Mouse (Mus musculus) kidney, embryonic 15.5 days (tissue): ENCODE measurements around the gene Cep95. TPM values are rescaled to one million over a fixed set of nuclear protein-coding genes. Genes with fewer than 3 reads are reported as not detected.
A peak's percentile ranks its signal among the peaks of the same experiment; 100 is the strongest.
"Not testable (repeated sequence)": the region's sequence is repeated elsewhere in the genome, so short reads cannot be mapped to it uniquely, and the experiment has no call there.

Experiments
- ATAC-seq: fragments of 200-750 bp; cut with Nextera tagmentation; replicated peaks from 2 replicates; pipeline ENCODE4 v1.8.0; 2017; ENCODE audit warnings: moderate TSS enrichment; ENCODE audit not compliant: low FRiP score
- H3K27ac ChIP-seq: fragments of 300-500 bp; sonication (generic); 2 replicates; pipeline ENCODE4 v1.5.1; 2015; ENCODE audit warnings: mild to moderate bottlenecking, inconsistent platforms
- H3K27me3 ChIP-seq: fragments of 300-500 bp; sonication (generic); 2 replicates; pipeline ENCODE4 v1.6.1; 2015; ENCODE audit warnings: inconsistent platforms
- H3K36me3 ChIP-seq: fragments of 300-500 bp; sonication (generic); 2 replicates; pipeline ENCODE4 v1.6.1; 2015; ENCODE audit warnings: inconsistent platforms
- H3K4me1 ChIP-seq: fragments of 300-500 bp; sonication (generic); 2 replicates; pipeline ENCODE4 v1.6.1; 2015; ENCODE audit warnings: inconsistent platforms
- H3K4me2 ChIP-seq: fragments of 300-500 bp; sonication (generic); 2 replicates; pipeline ENCODE4 v1.6.1; 2015; ENCODE audit warnings: moderate library complexity, mild to moderate bottlenecking, inconsistent platforms
- H3K4me3 ChIP-seq: fragments of 300-500 bp; sonication (generic); replicated peaks from 2 replicates; pipeline ENCODE4 v1.5.1; 2015; ENCODE audit warnings: mild to moderate bottlenecking, inconsistent platforms
- H3K9ac ChIP-seq: fragments of 300-500 bp; sonication (generic); 2 replicates; pipeline ENCODE4 v1.6.1; 2015; ENCODE audit warnings: mild to moderate bottlenecking, inconsistent platforms
- H3K9me3 ChIP-seq: fragments of 300-500 bp; sonication (generic); replicated peaks from 2 replicates; pipeline ENCODE4 v1.6.1; 2016; ENCODE audit warnings: inconsistent platforms
- WGBS: fragments of 180-500 bp; shearing (Covaris S2); methylation state at CpG from one replicate; pipeline ENCODE4 v1.1.7; 2015; ENCODE audit warnings: mixed read lengths; 5-methylcytosine and 5-hydroxymethylcytosine counted together
- polyA plus RNA-seq: library from polyadenylated mRNA; unstranded; fragments of >200 nt; fragmentation: Nextera tagmentation; extraction: Ambion mirVana; gene quantifications from 2 replicates; pipeline ENCODE4 v1.2.1, GENCODE M21; 2015

The Cep95 gene
- polyA plus RNA-seq, 1 experiment from 2014 or later, result 21.7 TPM

DNA sequence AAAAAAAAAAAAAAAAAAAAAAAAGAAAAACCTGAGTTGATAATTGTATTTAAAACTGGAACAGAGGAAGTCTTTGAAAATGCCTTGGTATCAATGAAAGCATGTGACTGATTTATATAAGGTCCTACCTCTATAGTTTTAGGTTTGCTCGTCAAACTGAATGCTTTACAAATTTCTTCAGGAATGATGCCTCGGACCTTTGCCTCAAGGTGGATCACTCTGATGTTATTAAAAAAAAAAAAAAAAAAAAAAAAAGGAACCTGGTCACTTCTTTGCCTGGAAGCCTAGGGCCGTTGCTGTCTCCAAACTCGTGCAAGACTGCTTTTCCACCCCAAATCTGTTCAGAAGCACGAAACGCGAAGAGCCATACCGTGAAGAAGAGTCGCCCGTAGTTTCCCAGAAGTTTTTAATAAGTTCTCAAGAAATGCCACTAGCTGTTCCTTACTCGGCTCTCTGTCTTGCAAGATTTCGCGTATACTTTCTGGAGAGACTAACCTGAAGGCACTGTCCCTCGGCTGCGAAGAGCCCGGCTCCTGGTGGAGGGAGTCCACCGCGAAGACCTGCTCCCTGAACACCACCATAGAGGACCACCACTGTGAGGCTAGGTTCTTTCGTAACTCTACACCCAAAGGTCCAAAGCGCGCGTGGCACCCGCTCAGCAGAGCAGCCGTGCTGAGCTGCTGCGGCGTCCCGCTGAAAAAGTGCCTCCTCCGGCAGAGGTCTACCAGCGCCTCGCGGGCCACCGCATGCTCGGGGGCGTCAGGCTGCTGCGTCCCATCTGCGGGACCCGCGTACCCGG lies 10.3 kb upstream of the Cep95 start:
- ATAC-seq, result peak; percentile 91
- WGBS, result 1% methylated on average over 39 of the region's 39 CpGs
- Histone ChIP-seq H3K4me1 (peaks cover 22% of the 10 kb centered on the region), H3K4me2 (peak overlapping the region; percentile 82), H3K36me3 (peaks cover 73% of the 10 kb centered on the region), H3K27me3 (no peaks in the 10 kb centered on the region), H3K9me3 (no peaks in the 10 kb centered on the region), H3K9ac (peak overlapping the region; percentile 92), H3K4me3 (peak overlapping the region; percentile 89), H3K27ac (peak overlapping the region; percentile 99)

GRCm38 (mm10) chr11:106779388-106780088 lies 9.5 kb upstream of the Cep95 start, which contains the start of gene Polg2:
Gene Polg2, minus strand, starts transcription at chr11:106779537.
- peak; percentile 99 for ATAC-seq
- Histone ChIP-seq H3K27ac (peak within 1 kb of the TSS; percentile 99), H3K36me3 (peaks cover 73% of the 10 kb centered on the region), H3K9ac (peak within 1 kb of the TSS; percentile 92), H3K27me3 (no peaks in the 10 kb centered on the region), H3K4me3 (peak within 1 kb of the TSS; percentile 89), H3K4me1 (peaks cover 26% of the 10 kb centered on the region), H3K9me3 (no peaks in the 10 kb centered on the region), H3K4me2 (peak within 1 kb of the TSS; percentile 82)
- WGBS, result 2% methylated on average over 30 of the region's 30 CpGs

- peak overlapping the region; percentile 82; the same call in 1 of the 2 replicates for H3K4me2 ChIP-seq
- peaks cover 27% of the 10 kb centered on the region for H3K4me1 ChIP-seq
- H3K27ac ChIP-seq, result peak overlapping the region; percentile 99
- H3K4me3 ChIP-seq, result peak overlapping the region; percentile 89
- 65% methylated on average over 4 of the region's 4 CpGs for WGBS
- H3K9ac ChIP-seq, result 0 out of 2 replicates have a peak overlapping the region, but pooled peaks have one; percentile 3
- H3K27me3 ChIP-seq, result no peaks in the 10 kb centered on the region
- no peaks in the 10 kb centered on the region for H3K9me3 ChIP-seq
- ATAC-seq, result no peak
- peaks cover 73% of the 10 kb centered on the region for H3K36me3 ChIP-seq
These were observed 9.0 kb upstream of the Cep95 start for GRCm38 (mm10) chr11:106780089-106780425.

DNA sequence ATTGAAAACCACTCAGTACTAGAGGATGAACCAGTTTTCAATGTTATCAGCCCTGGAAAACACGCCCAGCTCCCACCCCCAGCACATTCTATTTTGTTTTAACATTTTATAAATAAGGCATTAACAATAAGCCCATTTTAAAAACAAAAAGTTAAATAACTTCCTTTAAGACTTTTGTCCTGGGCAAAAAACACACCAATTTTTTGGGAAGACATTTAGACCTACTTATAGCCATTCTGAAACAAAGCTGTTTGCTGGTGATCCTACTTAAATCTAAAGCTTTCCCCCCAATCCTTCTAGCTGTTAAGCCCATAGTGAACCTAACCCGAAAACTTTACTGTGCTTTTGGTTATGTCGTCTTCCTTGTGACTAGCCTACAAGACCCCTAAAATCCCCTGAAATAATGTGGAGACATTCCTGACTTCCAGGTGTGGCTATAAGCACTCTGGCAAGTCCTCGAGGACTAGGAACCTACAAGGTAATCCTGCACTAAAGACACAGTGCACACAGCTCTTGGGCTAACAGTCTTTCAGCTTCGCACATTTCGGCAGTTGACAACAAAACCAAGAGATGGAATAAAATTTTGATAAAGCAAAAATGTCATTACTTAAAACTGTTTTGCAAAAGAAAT lies 8.3 kb upstream of the Cep95 start:
- no peak overlapping the region for H3K4me3 ChIP-seq
- H3K9ac ChIP-seq, result no peak overlapping the region
- 0 out of 2 replicates have a peak overlapping the region, but pooled peaks have one; percentile 82 for H3K4me2 ChIP-seq
- peak overlapping the region; percentile 5; the same call in 1 of the 2 replicates for H3K27ac ChIP-seq
- WGBS, result 79% methylated on average over 6 of the region's 6 CpGs
- H3K4me1 ChIP-seq, result peaks cover 33% of the 10 kb centered on the region
- no peaks in the 10 kb centered on the region for H3K27me3 ChIP-seq
- ATAC-seq, result no peak
- peaks cover 73% of the 10 kb centered on the region for H3K36me3 ChIP-seq
- no peaks in the 10 kb centered on the region for H3K9me3 ChIP-seq

GRCm38 (mm10) chr11:106782271-106782670 lies 6.8 kb upstream of the Cep95 start:
- H3K36me3 ChIP-seq, result peaks cover 71% of the 10 kb centered on the region
- 84% methylated on average over 7 of the region's 7 CpGs for WGBS
- H3K4me2 ChIP-seq, H3K27me3 ChIP-seq, ATAC-seq, H3K9ac ChIP-seq, H3K27ac ChIP-seq, H3K4me3 ChIP-seq, H3K9me3 ChIP-seq: not testable (repeated sequence)
- H3K4me1 ChIP-seq, result peaks cover 39% of the 10 kb centered on the region

DNA sequence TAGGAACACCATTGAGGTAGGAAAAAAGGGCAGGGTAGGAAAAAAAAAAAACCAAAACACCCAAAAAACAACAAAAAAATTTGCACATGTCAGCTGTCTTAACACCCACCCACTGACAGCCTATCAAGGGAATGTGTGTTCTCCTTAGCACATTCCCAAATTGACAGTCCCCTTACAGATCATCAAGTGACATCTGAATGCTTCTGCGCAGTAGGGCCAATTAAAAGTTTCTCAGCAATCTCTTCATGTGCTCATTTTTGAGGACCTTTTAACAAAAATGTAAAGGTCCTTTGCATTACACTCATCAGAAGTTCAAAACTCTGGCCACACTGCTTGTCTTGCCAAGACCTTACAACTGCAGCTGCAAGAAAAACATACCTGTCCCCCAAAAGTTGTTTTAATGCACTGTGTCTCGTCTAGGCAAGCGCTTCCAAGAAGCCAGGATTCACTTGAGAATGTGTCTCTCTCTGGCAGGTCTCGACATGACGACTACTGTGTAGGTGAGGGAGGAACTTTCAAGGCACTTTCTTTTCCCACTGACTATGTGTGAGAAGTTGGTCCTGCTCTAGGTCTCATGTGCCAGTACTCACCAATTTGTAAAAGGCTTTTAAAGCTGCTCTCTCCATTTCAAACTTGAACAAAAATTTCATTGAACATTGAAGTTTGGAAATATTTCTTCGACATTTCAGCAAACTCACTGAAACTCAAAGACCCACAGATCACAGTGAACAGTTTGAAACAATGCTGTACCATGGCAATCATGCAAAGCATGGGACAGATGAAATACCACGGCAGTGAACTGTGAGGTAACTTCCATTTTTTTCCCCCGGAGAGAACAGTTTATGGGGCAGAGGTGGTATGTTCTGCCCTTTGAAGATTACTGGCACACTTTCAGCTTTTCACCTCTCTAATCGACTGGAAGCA lies 5.9 kb upstream of the Cep95 start:
- no peak overlapping the region for H3K4me3 ChIP-seq
- H3K4me2 ChIP-seq, result no peak overlapping the region
- peaks cover 32% of the 10 kb centered on the region for H3K4me1 ChIP-seq
- no peak overlapping the region for H3K27ac ChIP-seq
- WGBS, result 79% methylated on average over 9 of the region's 9 CpGs
- ATAC-seq, result no peak
- peaks cover 68% of the 10 kb centered on the region for H3K36me3 ChIP-seq
- no peaks in the 10 kb centered on the region for H3K9me3 ChIP-seq
- no peak overlapping the region for H3K9ac ChIP-seq
- no peaks in the 10 kb centered on the region for H3K27me3 ChIP-seq

DNA sequence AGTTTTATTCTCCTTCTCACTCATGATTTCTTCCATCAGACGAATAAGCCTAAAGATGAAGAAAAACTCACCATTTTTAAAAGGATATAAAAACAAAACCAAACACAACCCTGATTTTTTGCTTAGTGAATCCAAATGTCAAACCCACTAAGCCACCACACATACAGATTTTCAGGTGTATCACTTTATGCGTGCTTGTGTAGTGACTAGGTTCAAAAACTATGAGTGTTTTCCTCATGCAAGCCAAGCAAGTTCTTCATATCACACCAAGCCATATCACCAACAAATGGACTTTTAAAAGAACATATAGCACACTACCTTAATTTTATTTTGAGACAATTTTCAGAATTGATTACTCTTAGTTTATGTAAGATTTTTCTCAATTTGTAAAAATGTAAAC lies 4.6 kb upstream of the Cep95 start:
- Histone ChIP-seq H3K9ac (no peak overlapping the region), H3K27ac (no peak overlapping the region), H3K4me2 (no peak overlapping the region), H3K9me3 (no peaks in the 10 kb centered on the region), H3K36me3 (peaks cover 68% of the 10 kb centered on the region), H3K27me3 (no peaks in the 10 kb centered on the region), H3K4me3 (no peak overlapping the region), H3K4me1 (peaks cover 32% of the 10 kb centered on the region)
- WGBS, result 89% methylated on average over 2 of the region's 2 CpGs
- no peak for ATAC-seq

GRCm38 (mm10) chr11:106785043-106785442 lies 4.0 kb upstream of the Cep95 start:
- Histone ChIP-seq H3K4me3 (peak overlapping the region; percentile 87), H3K4me1 (peaks cover 31% of the 10 kb centered on the region), H3K9ac (no peak overlapping the region), H3K36me3 (peaks cover 66% of the 10 kb centered on the region), H3K4me2 (peak overlapping the region; percentile 72; the same call in 1 of the 2 replicates), H3K27ac (no peak overlapping the region), H3K9me3 (no peaks in the 10 kb centered on the region), H3K27me3 (no peaks in the 10 kb centered on the region)
- ATAC-seq, result no peak
- WGBS, result 85% methylated on average over 1 of the region's 1 CpGs

DNA sequence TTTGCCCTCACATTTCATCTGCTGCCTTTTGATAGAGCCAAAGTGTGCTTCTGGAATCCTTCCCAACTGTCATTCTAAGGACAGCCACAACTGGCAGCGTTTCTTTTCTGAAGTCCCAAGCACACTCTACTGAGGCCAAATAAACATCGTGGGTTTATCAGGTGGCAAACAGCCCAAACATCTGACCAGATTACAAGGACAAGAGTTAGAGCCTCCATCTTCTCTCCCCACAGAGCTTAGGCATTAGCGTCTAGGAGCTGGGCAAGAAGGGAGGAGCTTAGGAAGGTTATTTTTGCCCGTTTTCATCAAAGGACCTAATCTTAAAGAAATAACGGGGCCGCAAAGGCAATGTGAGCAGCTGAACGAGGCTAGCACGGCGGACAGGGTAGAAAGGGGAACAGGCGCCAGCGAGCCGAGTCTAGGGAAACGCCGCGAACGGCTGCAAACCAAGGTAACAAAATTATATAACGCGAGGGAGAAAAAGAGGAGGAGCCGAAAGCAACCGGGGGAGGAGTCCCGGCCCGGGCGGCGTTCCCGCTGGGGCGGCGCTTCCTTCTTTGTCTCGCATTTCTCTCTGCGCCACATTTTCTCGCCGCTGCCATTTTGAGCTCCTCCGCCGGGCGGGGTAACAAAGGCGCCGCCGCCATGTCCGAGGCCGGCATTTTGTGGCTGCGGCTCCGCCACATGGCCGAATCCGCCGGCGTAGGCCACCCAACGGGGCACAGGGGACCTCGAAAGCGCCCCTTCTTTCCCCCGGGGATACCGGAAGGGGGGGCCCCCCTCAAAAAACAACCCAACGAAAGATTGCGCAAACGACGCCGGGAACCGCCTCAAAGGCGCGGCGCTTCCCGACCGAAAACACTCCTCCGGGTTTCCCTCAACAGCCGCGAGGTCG lies 1.7 kb upstream of the Cep95 start:
- Histone ChIP-seq H3K36me3 (peaks cover 49% of the 10 kb centered on the region), H3K4me2 (peak overlapping the region; percentile 72)

DNA sequence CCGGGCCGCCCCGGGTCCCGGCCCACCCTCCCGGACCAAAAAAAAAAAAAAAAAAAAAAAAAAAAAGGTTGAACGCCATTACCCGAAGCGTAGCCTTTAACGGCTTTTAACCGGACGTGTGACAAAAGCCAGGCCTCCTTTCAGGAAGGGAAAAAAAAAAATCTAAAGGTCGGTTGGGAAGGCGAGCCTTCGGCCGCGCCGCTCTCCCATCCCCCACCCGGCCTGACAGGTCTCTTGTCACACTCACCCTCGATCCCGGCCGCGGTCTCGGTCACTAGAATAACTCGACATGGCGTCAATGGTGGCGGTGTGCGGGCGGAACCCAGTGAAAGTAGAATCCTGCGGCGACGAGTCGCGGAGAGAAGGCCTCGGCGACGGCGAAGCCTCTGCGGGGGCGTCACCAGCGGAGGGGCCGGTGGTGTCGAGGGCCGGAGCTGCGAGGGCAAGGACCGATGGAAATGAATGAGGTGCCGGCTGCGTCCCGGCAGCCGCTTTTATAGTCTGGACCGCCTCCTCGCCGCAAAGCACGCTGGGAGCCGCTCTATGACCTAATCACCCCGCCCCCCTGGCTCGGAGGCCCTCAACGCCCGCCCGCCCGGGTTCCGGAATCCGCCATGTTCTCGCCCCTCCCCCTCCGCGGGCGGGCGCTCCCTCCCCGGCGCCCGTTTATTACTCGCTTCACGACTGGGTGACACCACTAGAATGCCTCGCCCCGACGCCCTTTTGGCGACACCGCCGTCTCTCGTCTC lies 852 bp upstream of the Cep95 start:
- no peaks in the 10 kb centered on the region for H3K27me3 ChIP-seq
- H3K36me3 ChIP-seq, result peaks cover 49% of the 10 kb centered on the region
- peak; percentile 82 for ATAC-seq
- WGBS, result under 1% methylated on average over 67 of the region's 79 CpGs
- H3K27ac ChIP-seq, result peak overlapping the region; percentile 100
- peak overlapping the region; percentile 97 for H3K9ac ChIP-seq
- peak overlapping the region; percentile 78 for H3K4me2 ChIP-seq
- H3K4me1 ChIP-seq, result peaks cover 29% of the 10 kb centered on the region
- no peaks in the 10 kb centered on the region for H3K9me3 ChIP-seq
- peak overlapping the region; percentile 87 for H3K4me3 ChIP-seq

More for the DNA sequence above, 1.7 kb upstream of the Cep95 start:
- under 1% methylated on average over 65 of the region's 65 CpGs for WGBS
- H3K4me1 ChIP-seq, result peaks cover 29% of the 10 kb centered on the region
- peak overlapping the region; percentile 100 for H3K27ac ChIP-seq
- H3K9ac ChIP-seq, result peak overlapping the region; percentile 97
- peak; percentile 30; the same call in 1 of the 2 replicates for ATAC-seq
- no peaks in the 10 kb centered on the region for H3K9me3 ChIP-seq
- H3K27me3 ChIP-seq, result no peaks in the 10 kb centered on the region
- peak overlapping the region; percentile 87 for H3K4me3 ChIP-seq
